Mouse (Mus musculus) embryonic facial prominence, embryonic 13.5 days (tissue): ENCODE results near the gene Clec2l. TPM values are rescaled to one million over a fixed set of nuclear protein-coding genes. Genes with fewer than 3 reads are reported as not detected.

Experiments
- ATAC-seq: fragments of 200-750 bp; cut with Nextera tagmentation; 2 replicates; pipeline ENCODE4 v1.8.0; 2017; ENCODE audit warnings: low read depth; ENCODE audit not compliant: insufficient number of reproducible peaks, insufficient read depth, low FRiP score, low TSS enrichment
- H3K27ac ChIP-seq: fragments of 300-500 bp; sonication (generic); 2 replicates; pipeline ENCODE4 v1.5.1; 2015; ENCODE audit warnings: moderate library complexity, mild to moderate bottlenecking, inconsistent platforms
- H3K27me3 ChIP-seq: fragments of 300-500 bp; sonication (generic); 2 replicates; pipeline ENCODE4 v1.6.1; 2015; ENCODE audit warnings: mild to moderate bottlenecking, inconsistent platforms
- H3K36me3 ChIP-seq: fragments of 300-500 bp; sonication (generic); 2 replicates; pipeline ENCODE4 v1.6.1; 2015; ENCODE audit warnings: mild to moderate bottlenecking, inconsistent platforms
- H3K4me1 ChIP-seq: fragments of 300-500 bp; sonication (generic); 2 replicates; pipeline ENCODE4 v1.6.1; 2015; ENCODE audit warnings: inconsistent platforms
- H3K4me2 ChIP-seq: fragments of 300-500 bp; sonication (generic); 2 replicates; pipeline ENCODE4 v1.6.1; 2015; ENCODE audit warnings: moderate library complexity, mild to moderate bottlenecking, inconsistent platforms
- H3K4me3 ChIP-seq: fragments of 300-500 bp; sonication (generic); 2 replicates; pipeline ENCODE4 v1.5.1; 2015; ENCODE audit warnings: mild to moderate bottlenecking, inconsistent platforms
- H3K9ac ChIP-seq: fragments of 300-500 bp; sonication (generic); 2 replicates; pipeline ENCODE4 v1.6.1; 2015; ENCODE audit warnings: mild to moderate bottlenecking, inconsistent platforms
- H3K9me3 ChIP-seq: fragments of 300-500 bp; sonication (generic); 2 replicates; pipeline ENCODE4 v1.6.1; 2016; ENCODE audit warnings: inconsistent platforms
- WGBS: fragments of 180-500 bp; shearing (Covaris S2); methylation state at CpG from one replicate; pipeline ENCODE4 v1.1.7; 2015; ENCODE audit warnings: mixed read lengths; 5-methylcytosine and 5-hydroxymethylcytosine counted together
- polyA plus RNA-seq: library from polyadenylated mRNA; unstranded; fragments of >200 nt; fragmentation: Nextera tagmentation; extraction: Ambion mirVana; gene quantifications from 2 replicates; pipeline ENCODE4 v1.2.1, GENCODE M21; 2015

Gene Clec2l
- polyA plus RNA-seq, 1 experiment from 2014 or later = 5.7 TPM

- no peak overlapping the region for H3K4me3 ChIP-seq
- no peak for ATAC-seq
- no peaks in the 10 kb centered on the region for H3K4me1 ChIP-seq
- no peaks in the 10 kb centered on the region for H3K27me3 ChIP-seq
- no peak overlapping the region for H3K27ac ChIP-seq
- no peak overlapping the region for H3K4me2 ChIP-seq
- no peaks in the 10 kb centered on the region for H3K36me3 ChIP-seq
- WGBS = 88% methylated on average over 3 of the region's 3 CpGs
- no peak overlapping the region for H3K9ac ChIP-seq
- H3K9me3 ChIP-seq = no peaks in the 10 kb centered on the region; the same call in 1 of the 2 replicates
Observed at GRCm38 (mm10) chr6:38672011-38672410, 9.1 kb downstream of the Clec2l start.

GRCm38 (mm10) chr6:38676217-38676616 is 13.3 kb downstream of the Clec2l start:
- Histone ChIP-seq H3K4me2 (no peak overlapping the region), H3K27me3 (no peaks in the 10 kb centered on the region), H3K36me3 (no peaks in the 10 kb centered on the region), H3K4me3 (no peak overlapping the region), H3K9me3 (no peaks in the 10 kb centered on the region; the same call in 1 of the 2 replicates), H3K27ac (no peak overlapping the region), H3K9ac (no peak overlapping the region), H3K4me1 (no peaks in the 10 kb centered on the region)
- no peak for ATAC-seq
- 80% methylated on average over 6 of the region's 6 CpGs for WGBS

DNA sequence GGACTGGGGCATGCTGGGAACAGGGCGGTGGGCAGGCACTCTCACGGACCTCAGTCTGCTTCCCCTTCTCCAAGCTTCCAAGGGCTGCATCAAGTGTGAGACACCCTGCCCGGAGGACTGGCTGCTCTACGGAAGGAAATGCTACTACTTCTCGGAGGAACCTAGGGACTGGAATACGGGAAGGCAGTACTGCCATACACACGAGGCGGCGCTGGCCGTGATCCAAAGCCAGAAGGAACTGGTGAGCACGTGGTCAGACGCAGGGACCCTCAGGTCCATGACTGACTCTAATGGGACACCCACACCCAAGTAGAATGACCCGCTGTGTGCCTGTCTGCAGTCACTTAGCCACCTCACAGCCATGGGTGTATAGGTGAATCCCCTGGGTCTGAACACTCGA is 13.9 kb downstream of the Clec2l start:
- Histone ChIP-seq H3K9me3 (no peaks in the 10 kb centered on the region; the same call in 1 of the 2 replicates), H3K36me3 (peaks cover under 1% of the 10 kb centered on the region; the same call in 1 of the 2 replicates), H3K27me3 (no peaks in the 10 kb centered on the region), H3K27ac (no peak overlapping the region), H3K4me1 (no peaks in the 10 kb centered on the region), H3K4me2 (no peak overlapping the region), H3K4me3 (no peak overlapping the region), H3K9ac (no peak overlapping the region)
- WGBS = 74% methylated on average over 14 of the region's 14 CpGs
- no peak for ATAC-seq

DNA sequence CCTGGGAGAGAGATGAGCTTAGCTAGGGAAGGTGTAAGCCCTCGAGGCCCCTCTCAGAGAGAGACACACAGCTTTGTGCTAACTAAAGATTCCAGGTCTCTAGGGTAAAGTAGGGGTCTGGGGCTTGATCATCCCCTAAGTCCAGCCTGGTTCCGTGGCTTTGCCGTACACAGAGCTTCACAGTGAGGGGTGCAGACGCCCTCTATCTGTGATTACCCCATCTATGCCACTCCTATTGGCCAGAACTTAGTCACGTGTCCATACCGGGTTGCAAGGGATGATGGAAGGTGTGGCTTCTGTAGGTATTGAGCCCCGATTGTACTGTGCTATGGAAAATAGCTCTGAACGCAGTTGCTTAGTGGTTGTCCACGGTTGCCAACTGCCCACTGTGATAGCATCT is 14.8 kb downstream of the Clec2l start:
- Histone ChIP-seq H3K36me3 (peaks cover 3% of the 10 kb centered on the region; the same call in 1 of the 2 replicates), H3K4me3 (no peak overlapping the region), H3K27ac (no peak overlapping the region), H3K9ac (no peak overlapping the region), H3K9me3 (no peaks in the 10 kb centered on the region; the same call in 1 of the 2 replicates), H3K27me3 (no peaks in the 10 kb centered on the region), H3K4me1 (no peaks in the 10 kb centered on the region), H3K4me2 (no peak overlapping the region)
- ATAC-seq = no peak
- 76% methylated on average over 9 of the region's 9 CpGs for WGBS

DNA sequence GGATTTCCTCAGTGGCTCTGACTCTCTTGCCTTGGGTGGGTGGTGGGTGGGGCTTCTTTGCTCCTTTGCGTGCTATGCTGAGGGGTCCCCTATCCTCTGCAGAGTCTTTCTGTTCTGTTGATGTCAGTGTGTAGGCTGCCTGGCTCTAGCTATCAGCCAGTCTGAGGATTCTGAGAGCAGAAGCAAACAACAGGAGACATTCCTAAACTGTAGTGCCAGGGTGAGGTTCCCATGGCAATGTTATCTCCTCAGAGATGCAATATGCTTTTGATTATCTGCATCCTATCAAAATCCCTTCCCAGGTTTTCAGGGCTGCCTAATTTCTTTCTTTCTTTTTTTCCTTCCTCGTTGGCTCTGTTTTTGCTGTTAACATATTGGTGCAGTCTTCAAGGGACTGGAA is 19.7 kb downstream of the Clec2l start:
- no peaks in the 10 kb centered on the region for H3K9me3 ChIP-seq
- no peak overlapping the region for H3K4me3 ChIP-seq
- H3K9ac ChIP-seq = no peak overlapping the region
- H3K27ac ChIP-seq = no peak overlapping the region
- no peaks in the 10 kb centered on the region for H3K4me1 ChIP-seq
- no peak overlapping the region for H3K4me2 ChIP-seq
- ATAC-seq = no peak
- 38% methylated on average over 2 of the region's 2 CpGs for WGBS
- H3K27me3 ChIP-seq = no peaks in the 10 kb centered on the region
- H3K36me3 ChIP-seq = peaks cover 3% of the 10 kb centered on the region; the same call in 1 of the 2 replicates

GRCm38 (mm10) chr6:38687216-38687615 is 24.3 kb downstream of the Clec2l start:
- ATAC-seq = 0 out of 2 replicates have a peak, but pooled peaks have one; percentile 32
- WGBS = 62% methylated on average over 11 of the region's 11 CpGs
- Histone ChIP-seq H3K36me3 (peaks cover 6% of the 10 kb centered on the region; the same call in 1 of the 2 replicates), H3K9ac (no peak overlapping the region), H3K4me1 (no peaks in the 10 kb centered on the region), H3K9me3 (no peaks in the 10 kb centered on the region), H3K27me3 (no peaks in the 10 kb centered on the region), H3K4me3 (no peak overlapping the region), H3K27ac (no peak overlapping the region), H3K4me2 (no peak overlapping the region)

GRCm38 (mm10) chr6:38688841-38689240 is 26.0 kb downstream of the Clec2l start:
- Histone ChIP-seq H3K27me3 (no peaks in the 10 kb centered on the region), H3K4me1 (no peaks in the 10 kb centered on the region), H3K27ac (no peak overlapping the region), H3K4me2 (no peak overlapping the region), H3K36me3 (peaks cover 9% of the 10 kb centered on the region), H3K4me3 (no peak overlapping the region), H3K9me3 (no peaks in the 10 kb centered on the region), H3K9ac (no peak overlapping the region)
- no peak for ATAC-seq
- 89% methylated on average over 9 of the region's 10 CpGs for WGBS

DNA sequence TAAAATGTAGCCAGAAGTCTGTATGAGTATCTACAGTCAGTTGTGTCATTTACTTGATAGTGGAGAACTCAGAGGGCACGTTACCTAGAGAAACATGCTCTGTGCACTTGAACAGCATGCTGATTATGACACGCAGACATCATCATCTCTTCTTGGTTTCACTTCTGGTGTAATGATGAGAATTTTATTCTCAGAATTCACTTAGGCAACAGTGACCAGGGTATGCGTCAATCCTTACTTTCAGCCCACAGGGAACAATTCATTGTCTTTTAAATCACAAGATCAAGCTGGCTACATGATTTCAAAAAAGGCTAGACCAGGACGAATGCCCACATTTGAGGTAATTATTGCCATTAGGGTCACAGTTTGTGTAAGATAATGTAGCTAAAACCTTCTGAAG is 27.7 kb downstream of the Clec2l start:
- no peak overlapping the region for H3K4me3 ChIP-seq
- no peaks in the 10 kb centered on the region for H3K9me3 ChIP-seq
- no peak overlapping the region for H3K9ac ChIP-seq
- peaks cover 19% of the 10 kb centered on the region for H3K36me3 ChIP-seq
- no peak overlapping the region for H3K27ac ChIP-seq
- ATAC-seq = no peak
- 80% methylated on average over 4 of the region's 4 CpGs for WGBS
- no peaks in the 10 kb centered on the region for H3K4me1 ChIP-seq
- H3K27me3 ChIP-seq = no peaks in the 10 kb centered on the region
- H3K4me2 ChIP-seq = no peak overlapping the region

GRCm38 (mm10) chr6:38691052-38691451 is 28.2 kb downstream of the Clec2l start:
- Histone ChIP-seq H3K9me3 (no peaks in the 10 kb centered on the region), H3K27ac (no peak overlapping the region), H3K9ac (no peak overlapping the region), H3K4me3 (no peak overlapping the region), H3K36me3 (peaks cover 20% of the 10 kb centered on the region), H3K4me2 (no peak overlapping the region), H3K4me1 (no peaks in the 10 kb centered on the region), H3K27me3 (no peaks in the 10 kb centered on the region)
- no peak for ATAC-seq
- 84% methylated on average over 5 of the region's 5 CpGs for WGBS

- no peaks in the 10 kb centered on the region for H3K27me3 ChIP-seq
- no peaks in the 10 kb centered on the region for H3K4me1 ChIP-seq
- no peak overlapping the region for H3K9ac ChIP-seq
- H3K27ac ChIP-seq = no peak overlapping the region
- ATAC-seq = no peak
- H3K36me3 ChIP-seq = peaks cover 33% of the 10 kb centered on the region
- no peak overlapping the region for H3K4me2 ChIP-seq
- no peaks in the 10 kb centered on the region for H3K9me3 ChIP-seq
- H3K4me3 ChIP-seq = no peak overlapping the region
- 83% methylated on average over 6 of the region's 6 CpGs for WGBS
Observed at GRCm38 (mm10) chr6:38692556-38692955, 29.7 kb downstream of the Clec2l start.

DNA sequence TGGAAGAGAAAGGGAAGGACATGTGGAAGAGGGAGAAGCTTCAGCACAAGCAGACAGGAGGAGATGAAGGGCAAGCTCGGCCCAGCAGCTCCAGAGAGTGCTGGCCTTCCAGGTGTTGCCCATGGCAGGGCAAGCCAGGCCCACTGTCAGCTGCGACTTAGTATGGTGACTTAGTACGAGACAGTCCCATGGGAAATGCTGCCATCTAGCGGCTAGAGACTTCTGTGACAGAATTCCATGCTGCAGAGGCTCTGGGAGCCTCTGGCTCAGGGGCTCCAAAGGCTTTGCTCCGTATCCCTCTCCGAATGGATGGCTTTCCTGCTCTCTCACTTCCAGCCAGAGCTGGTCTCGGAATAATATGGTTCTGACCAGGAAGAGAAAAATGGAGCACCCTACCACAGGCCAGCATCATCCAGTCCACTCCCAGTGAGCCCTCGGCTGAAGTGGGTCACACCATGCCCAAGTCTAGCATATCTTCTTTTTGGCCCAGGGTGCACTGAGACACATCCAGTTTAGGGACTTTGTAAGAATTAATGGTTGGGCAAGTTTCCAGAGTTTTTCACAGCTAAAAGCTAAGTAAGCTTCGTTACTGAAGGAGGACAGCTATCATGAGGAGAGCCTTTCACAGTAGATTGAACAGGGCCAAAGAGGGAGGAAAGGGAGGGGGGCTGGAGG is 32.6 kb downstream of the Clec2l start:
- no peak overlapping the region for H3K4me3 ChIP-seq
- H3K9me3 ChIP-seq = no peaks in the 10 kb centered on the region
- no peak overlapping the region for H3K9ac ChIP-seq
- peak; percentile 39; the same call in 1 of the 2 replicates for ATAC-seq
- H3K4me2 ChIP-seq = no peak overlapping the region
- H3K4me1 ChIP-seq = no peaks in the 10 kb centered on the region
- no peaks in the 10 kb centered on the region for H3K27me3 ChIP-seq
- peaks cover 53% of the 10 kb centered on the region for H3K36me3 ChIP-seq
- 30% methylated on average over 9 of the region's 9 CpGs for WGBS
- no peak overlapping the region for H3K27ac ChIP-seq

DNA sequence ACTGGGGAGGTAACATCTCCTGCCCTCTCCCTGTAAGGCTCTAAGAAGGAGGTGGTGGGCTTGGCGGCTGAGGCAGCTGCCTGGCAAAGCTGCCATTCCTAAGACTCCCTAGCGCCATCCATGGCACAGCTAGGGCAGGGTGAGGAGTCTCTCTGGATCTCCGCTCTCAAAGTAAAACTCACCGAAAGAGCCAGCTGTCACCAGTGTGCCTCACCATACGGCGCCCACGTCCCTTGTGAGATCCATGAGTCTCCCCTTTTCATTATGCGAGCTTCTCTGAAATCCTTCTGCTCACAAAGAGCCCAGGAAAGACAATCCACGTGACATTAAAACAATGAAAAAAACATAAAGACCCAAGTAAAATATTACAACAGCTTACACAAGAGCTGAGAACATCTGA is 33.7 kb downstream of the Clec2l start:
- no peak for ATAC-seq
- no peak overlapping the region for H3K4me3 ChIP-seq
- H3K27ac ChIP-seq = no peak overlapping the region
- no peak overlapping the region for H3K4me2 ChIP-seq
- 89% methylated on average over 9 of the region's 9 CpGs for WGBS
- H3K27me3 ChIP-seq = no peaks in the 10 kb centered on the region
- H3K36me3 ChIP-seq = peaks cover 61% of the 10 kb centered on the region
- no peaks in the 10 kb centered on the region for H3K9me3 ChIP-seq
- no peaks in the 10 kb centered on the region for H3K4me1 ChIP-seq
- no peak overlapping the region for H3K9ac ChIP-seq
